Mouse (Mus musculus) limb, embryonic 12.5 days (tissue): ENCODE data around the gene Pkd2l1. TPM values are rescaled to one million over a fixed set of nuclear protein-coding genes. Genes with fewer than 3 reads are reported as not detected.

Source experiments
- ATAC-seq: fragments of 200-750 bp; cut with Nextera tagmentation; 2 replicates; pipeline ENCODE4 v1.8.0; 2017; ENCODE audit warnings: low read depth, moderate TSS enrichment; ENCODE audit not compliant: insufficient number of reproducible peaks, insufficient read depth, low FRiP score, low TSS enrichment
- H3K27ac ChIP-seq: fragments of 300-500 bp; sonication (generic); 2 replicates; pipeline ENCODE4 v1.5.1; 2016; ENCODE audit warnings: mild to moderate bottlenecking, moderate library complexity
- H3K27me3 ChIP-seq: fragments of 300-500 bp; sonication (generic); 2 replicates; pipeline ENCODE4 v1.6.1; 2016; ENCODE audit warnings: mild to moderate bottlenecking, moderate library complexity
- H3K36me3 ChIP-seq: fragments of 300-500 bp; sonication (generic); 2 replicates; pipeline ENCODE4 v1.6.1; 2016; ENCODE audit warnings: mild to moderate bottlenecking, moderate library complexity
- H3K4me1 ChIP-seq: fragments of 300-500 bp; sonication (generic); replicated peaks from 2 replicates; pipeline ENCODE4 v1.6.1; 2016
- H3K4me2 ChIP-seq: fragments of 300-500 bp; sonication (generic); 2 replicates; pipeline ENCODE4 v1.6.1; 2016; ENCODE audit warnings: mild to moderate bottlenecking, moderate library complexity
- H3K4me3 ChIP-seq: fragments of 300-500 bp; sonication (generic); replicated peaks from 2 replicates; pipeline ENCODE4 v1.5.1; 2016; ENCODE audit warnings: mild to moderate bottlenecking
- H3K9ac ChIP-seq: fragments of 300-500 bp; sonication (generic); replicated peaks from 2 replicates; pipeline ENCODE4 v1.6.1; 2016; ENCODE audit warnings: mild to moderate bottlenecking, moderate library complexity
- H3K9me3 ChIP-seq: fragments of 300-500 bp; sonication (generic); 2 replicates; pipeline ENCODE4 v1.6.1; 2016; ENCODE audit warnings: mild to moderate bottlenecking, moderate library complexity
- WGBS: fragments of 180-500 bp; shearing (Covaris S2); methylation state at CpG from one replicate; pipeline ENCODE4 v1.1.7; 2016; 5-methylcytosine and 5-hydroxymethylcytosine counted together
- polyA plus RNA-seq: library from polyadenylated mRNA; unstranded; fragments of >200 nt; fragmentation: Nextera tagmentation; extraction: Ambion mirVana; gene quantifications from 2 replicates; pipeline ENCODE4 v1.2.1, GENCODE M21; 2016

Pkd2l1 gene
- polyA plus RNA-seq, 1 experiment from 2014 or later, result not detected

GRCm38 (mm10) chr19:44103001-44103400, 89.2 kb downstream of the Pkd2l1 start:
- no peaks in the 10 kb centered on the region; the same call in 1 of the 2 replicates for H3K27me3 ChIP-seq
- no peak overlapping the region for H3K4me3 ChIP-seq
- 91% methylated on average over 3 of the region's 3 CpGs for WGBS
- no peak for ATAC-seq
- no peak overlapping the region for H3K9ac ChIP-seq
- no peak overlapping the region for H3K27ac ChIP-seq
- no peak overlapping the region for H3K4me2 ChIP-seq
- H3K4me1 ChIP-seq, result peaks cover 9% of the 10 kb centered on the region
- H3K9me3 ChIP-seq, result no peaks in the 10 kb centered on the region
- H3K36me3 ChIP-seq, result peaks cover 33% of the 10 kb centered on the region

GRCm38 (mm10) chr19:44100840-44101239, 91.4 kb downstream of the Pkd2l1 start:
- H3K9ac ChIP-seq, result no peak overlapping the region
- peaks cover 52% of the 10 kb centered on the region for H3K36me3 ChIP-seq
- no peaks in the 10 kb centered on the region for H3K27me3 ChIP-seq
- no peak overlapping the region for H3K4me2 ChIP-seq
- H3K27ac ChIP-seq, result no peak overlapping the region
- H3K9me3 ChIP-seq, result 0 out of 2 replicates have a peak, but pooled peaks cover 5% of the 10 kb centered on the region
- H3K4me3 ChIP-seq, result no peak overlapping the region
- no peaks in the 10 kb centered on the region for H3K4me1 ChIP-seq
- ATAC-seq, result no peak

Other genes with a start within 250 kb of the Pkd2l1 start
- 0.15 TPM in 1 of 2 replicates, not detected in the other for gene Cpn1, start 205.9 kb downstream of the Pkd2l1 start, polyA plus RNA-seq
- 0.14 and 0.31 TPM in 2 replicates for gene Cyp2c23, start 163.2 kb downstream of the Pkd2l1 start, polyA plus RNA-seq
- gene Erlin1, start 122.7 kb downstream of the Pkd2l1 start, polyA plus RNA-seq, result 29.5 and 31.7 TPM in 2 replicates
- 55.2 and 56.6 TPM in 2 replicates for gene Chuk, start 85.0 kb downstream of the Pkd2l1 start, polyA plus RNA-seq
- gene Cwf19l1, start 56.6 kb downstream of the Pkd2l1 start, polyA plus RNA-seq, result 38.3 and 39.0 TPM in 2 replicates
- gene Bloc1s2, start 46.0 kb downstream of the Pkd2l1 start, polyA plus RNA-seq, result 105 and 108 TPM in 2 replicates
- not detected in 2 replicates for gene Scd3, start 10.8 kb upstream of the Pkd2l1 start, polyA plus RNA-seq
- gene Scd2, start 101.2 kb upstream of the Pkd2l1 start, polyA plus RNA-seq, result 304 and 317 TPM in 2 replicates
- 0.06 TPM in 1 of 2 replicates, not detected in the other for gene Scd4, start 140.7 kb upstream of the Pkd2l1 start, polyA plus RNA-seq
- 10.6 and 12.9 TPM in 2 replicates for gene Scd1, start 215.4 kb upstream of the Pkd2l1 start, polyA plus RNA-seq